In genomic region chr2:93418396-93418795, GRCm38 (mm10) we compare ENCODE assay signal across 8 mouse cellular contexts. TPM values are rescaled to one million over a fixed set of nuclear protein-coding genes. Genes with fewer than 3 reads are reported as not detected.
DNase-seq lines count a peak whose midpoint lies in the region; ATAC-seq and TF ChIP-seq lines count a peak whose summit lies in the region.

No protein-coding gene starts in this region.

- ATAC-seq in forebrain, postnatal 0 days, result peak; percentile 87
- peak; percentile 58 for ATAC-seq in hindbrain, embryonic 11.5 days (ENCODE audit: low FRiP score)

- no peaks in the 10 kb centered on the region for H3K9me3 ChIP-seq in forebrain, postnatal 0 days (ENCODE audit: low read length)
- H3K9me3 ChIP-seq in hindbrain, embryonic 11.5 days (ENCODE audit: control insufficient read depth, low read length), result no peaks in the 10 kb centered on the region

- no peak for TF ChIP-seq POLR2A in cerebellum, adult 2 months (IDR thresholded peaks at IDR 0.05; ENCODE audit: borderline replicate concordance, insufficient read depth, low read length)

- H3K4me2 ChIP-seq in forebrain, postnatal 0 days (ENCODE audit: low read depth), result no peak overlapping the region
- H3K4me2 ChIP-seq in hindbrain, embryonic 11.5 days (replicated peaks; ENCODE audit: low read depth, low read length), result no peak overlapping the region

- TF ChIP-seq CTCF in cerebellum, adult 2 months (IDR thresholded peaks at IDR 0.05; ENCODE audit: borderline replicate concordance, insufficient read depth, low read depth, low read length), result peak; percentile 94
- TF ChIP-seq CTCF in forebrain, postnatal 0 days (IDR thresholded peaks at IDR 0.05; ENCODE audit: low read depth), result peak; percentile 97

- H3K36me3 ChIP-seq in forebrain, postnatal 0 days (ENCODE audit: insufficient read depth), result no peaks in the 10 kb centered on the region
- no peaks in the 10 kb centered on the region for H3K36me3 ChIP-seq in hindbrain, embryonic 11.5 days (ENCODE audit: control insufficient read depth, insufficient read depth, low read length)

- H3K27ac ChIP-seq in cerebellum, adult 2 months (ENCODE audit: insufficient read depth, low read length), result no peak overlapping the region
- H3K27ac ChIP-seq in forebrain, postnatal 0 days (ENCODE audit: low read depth, low read length), result no peak overlapping the region
- no peak overlapping the region for H3K27ac ChIP-seq in hindbrain, embryonic 11.5 days (ENCODE audit: low read depth, low read length)

- no peak overlapping the region for H3K4me3 ChIP-seq in cerebellum, adult 2 months (replicated peaks; ENCODE audit: insufficient read depth, low read depth, low read length)
- no peak overlapping the region for H3K4me3 ChIP-seq in forebrain, postnatal 0 days (ENCODE audit: low read depth, low read length)
- no peak overlapping the region for H3K4me3 ChIP-seq in hindbrain, embryonic 11.5 days (ENCODE audit: low read depth, low read length)

- H3K9ac ChIP-seq in forebrain, postnatal 0 days, result no peak overlapping the region
- H3K9ac ChIP-seq in hindbrain, embryonic 11.5 days (ENCODE audit: low read depth, low read length), result no peak overlapping the region

- peak; percentile 74 for DNase-seq in Muller cell, postnatal 12 days (ENCODE audit: inconsistent ontology term)
- DNase-seq in cerebellum, adult 2 months, result peak; percentile 77 to 86
- peak; percentile 89 for DNase-seq in forebrain, postnatal 0 days
- DNase-seq in hindbrain, embryonic 11.5 days (ENCODE audit: low spot score), result peak; percentile 92
- DNase-seq in layer of hippocampus, postnatal 10 days (ENCODE audit: low spot score in 2 of 2), result peak; percentile 87 to 90
- DNase-seq in lung, postnatal 14 days, result peak; percentile 84
- DNase-seq in retina, postnatal 1 day, result peak; percentile 84
- peak; percentile 91 for DNase-seq in thymus, postnatal 4 days

- no peaks in the 10 kb centered on the region for H3K27me3 ChIP-seq in cerebellum, adult 2 months (ENCODE audit: control insufficient read depth, insufficient read depth, low read length)
- no peaks in the 10 kb centered on the region for H3K27me3 ChIP-seq in forebrain, postnatal 0 days (ENCODE audit: insufficient read depth, low read length)
- 0 out of 2 replicates have a peak, but pooled peaks cover 2% of the 10 kb centered on the region for H3K27me3 ChIP-seq in hindbrain, embryonic 11.5 days (ENCODE audit: control insufficient read depth, insufficient read depth, low read length)

- WGBS in cerebellum, adult 2 months, result 17% methylated on average over 8 of the region's 8 CpGs
- 12% methylated on average over 8 of the region's 8 CpGs for WGBS in forebrain, postnatal 0 days
- 14% methylated on average over 8 of the region's 8 CpGs for WGBS in hindbrain, embryonic 11.5 days

- H3K4me1 ChIP-seq in cerebellum, adult 2 months (ENCODE audit: control insufficient read depth, insufficient read depth, low read length), result no peaks in the 10 kb centered on the region
- no peaks in the 10 kb centered on the region for H3K4me1 ChIP-seq in forebrain, postnatal 0 days (ENCODE audit: insufficient read depth)
- H3K4me1 ChIP-seq in hindbrain, embryonic 11.5 days (replicated peaks; ENCODE audit: control insufficient read depth, insufficient read depth, low read length), result no peaks in the 10 kb centered on the region

RNA-seq across cellular contexts. Expression of gene Cd82, which starts 44.5 kb away (rescaled TPM):
- 41.0 and 47.4 TPM in 2 replicates for polyA plus RNA-seq in cerebellum, adult 2 months (2012; rRNA removed)
- total RNA-seq in forebrain, postnatal 0 days (2014; rRNA removed), result 9.7 and 12.7 TPM in 2 replicates
- 19.3 and 20.7 TPM in 2 replicates for polyA plus RNA-seq in forebrain, postnatal 0 days (2015; fragmentation: Nextera tagmentation; extraction: Ambion mirVana)
- 6.2 and 6.3 TPM in 2 replicates for polyA plus RNA-seq in hindbrain, embryonic 11.5 days (2014; fragmentation: Nextera tagmentation; extraction: Ambion mirVana)
- 10 to 100 TPM; 11.4 to 12.4 TPM for total RNA-seq in layer of hippocampus, postnatal 10 days (2021)
